Mouse (Mus musculus) heart, embryonic 11.5 days (tissue): ENCODE data around the gene Gm9733. TPM values are rescaled to one million over a fixed set of nuclear protein-coding genes. Genes with fewer than 3 reads are reported as not detected.
"Not testable (repeated sequence)": the region's sequence is repeated elsewhere in the genome, so short reads cannot be mapped to it uniquely, and the experiment has no call there.

Source experiments
- ATAC-seq: fragments of 200-750 bp; cut with Nextera tagmentation; replicated peaks from 2 replicates; pipeline ENCODE4 v1.8.0; 2017; ENCODE audit warnings: moderate library complexity; ENCODE audit not compliant: insufficient number of reproducible peaks, low FRiP score, low TSS enrichment
- H3K27ac ChIP-seq: fragments of 300-500 bp; sonication (generic); 2 replicates; pipeline ENCODE4 v1.5.1; 2014; ENCODE audit warnings: mild to moderate bottlenecking, low read depth, low read length
- H3K27me3 ChIP-seq: fragments of 300-500 bp; sonication (generic); 2 replicates; pipeline ENCODE4 v1.6.1; 2014; ENCODE audit warnings: mild to moderate bottlenecking, low read length, mixed read lengths; ENCODE audit not compliant: control insufficient read depth, insufficient read depth
- H3K36me3 ChIP-seq: fragments of 300-500 bp; sonication (generic); 2 replicates; pipeline ENCODE4 v1.6.1; 2014; ENCODE audit warnings: mild to moderate bottlenecking, low read length, moderate library complexity, mixed read lengths; ENCODE audit not compliant: control insufficient read depth, insufficient read depth
- H3K4me1 ChIP-seq: fragments of 300-500 bp; sonication (generic); 2 replicates; pipeline ENCODE4 v1.6.1; 2014; ENCODE audit warnings: low read length; ENCODE audit not compliant: control insufficient read depth, insufficient read depth
- H3K4me2 ChIP-seq: fragments of 300-500 bp; sonication (generic); 2 replicates; pipeline ENCODE4 v1.6.1; 2014; ENCODE audit warnings: mild to moderate bottlenecking, moderate library complexity
- H3K4me3 ChIP-seq: fragments of 300-500 bp; sonication (generic); 2 replicates; pipeline ENCODE4 v1.5.1; 2014; ENCODE audit warnings: low read depth, low read length
- H3K9ac ChIP-seq: fragments of 300-500 bp; sonication (generic); 2 replicates; pipeline ENCODE4 v1.6.1; 2014; ENCODE audit warnings: mild to moderate bottlenecking, low read depth, low read length, moderate library complexity
- H3K9me3 ChIP-seq: fragments of 300-500 bp; sonication (generic); replicated peaks from 2 replicates; pipeline ENCODE4 v1.6.1; 2016; ENCODE audit warnings: low read length; ENCODE audit not compliant: control insufficient read depth
- WGBS: fragments of 180-500 bp; shearing (Covaris S2); extraction: QIAGEN DNeasy Blood & Tissue Kit; methylation state at CpG from one replicate; pipeline ENCODE4 v1.1.7; 2014; ENCODE audit not compliant: insufficient replicate concordance; 5-methylcytosine and 5-hydroxymethylcytosine counted together
- polyA plus RNA-seq: library from polyadenylated mRNA; unstranded; fragments of >200 nt; fragmentation: Nextera tagmentation; extraction: Ambion mirVana; gene quantifications from 2 replicates; pipeline ENCODE4 v1.2.1, GENCODE M21; 2014

Gm9733 gene
- not detected in 2 replicates for polyA plus RNA-seq

DNA sequence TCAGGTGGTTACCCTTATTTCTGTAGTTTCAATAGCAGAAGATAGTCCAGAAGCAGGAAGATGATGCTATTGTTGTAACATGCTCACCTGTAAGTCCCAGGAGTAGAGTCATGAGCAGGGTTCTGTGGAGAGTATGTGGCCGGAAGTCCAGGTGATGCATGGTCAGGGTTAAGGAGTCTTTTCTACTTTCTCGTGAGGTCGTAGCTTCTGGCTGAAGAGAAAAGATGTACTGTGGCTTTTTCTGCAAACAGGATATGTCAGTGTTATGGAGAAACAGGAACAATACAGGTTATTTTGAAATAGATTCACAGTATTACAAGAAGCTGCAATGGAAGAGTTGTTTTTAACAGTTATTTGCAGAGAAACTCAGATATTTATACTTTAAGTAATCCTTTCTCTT, at the start of gene Gm9733:
TSS of gene Gm9733 (minus strand) at position 240 of the 400 bp plus-strand sequence.
- H3K4me2 ChIP-seq = no peak within 1 kb of the TSS
- peaks cover 3% of the 10 kb centered on the region; the same call in 1 of the 2 replicates for H3K9me3 ChIP-seq
- H3K27me3 ChIP-seq = no peaks in the 10 kb centered on the region
- H3K4me3 ChIP-seq = no peak within 1 kb of the TSS
- no peak within 1 kb of the TSS for H3K9ac ChIP-seq
- ATAC-seq = no peak
- no peaks in the 10 kb centered on the region for H3K4me1 ChIP-seq
- H3K36me3 ChIP-seq = no peaks in the 10 kb centered on the region
- WGBS = 80% methylated on average over 3 of the region's 3 CpGs
- no peak within 1 kb of the TSS for H3K27ac ChIP-seq

DNA sequence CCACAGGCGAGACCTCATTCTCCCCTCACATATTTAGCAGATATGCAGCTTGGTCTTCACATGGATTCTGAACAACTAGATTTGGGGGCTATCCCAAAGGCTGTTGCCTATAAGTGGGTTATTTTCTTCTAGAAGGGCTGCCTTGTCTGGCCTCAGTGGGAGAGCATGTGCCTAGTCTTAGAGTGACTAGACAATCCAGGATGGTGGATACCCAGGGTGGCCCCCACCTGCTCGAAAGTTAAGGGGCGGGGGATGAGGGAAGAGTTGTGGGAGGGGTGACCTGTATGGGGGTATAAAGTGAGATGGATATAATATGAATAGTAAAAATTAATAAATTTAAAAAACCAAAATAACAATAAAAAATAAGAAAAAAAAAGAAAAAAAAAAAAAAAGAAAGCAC, 23.6 kb upstream of the Gm9733 start:
- not testable (repeated sequence) for H3K4me1 ChIP-seq, H3K27ac ChIP-seq, H3K4me3 ChIP-seq, H3K27me3 ChIP-seq, H3K4me2 ChIP-seq, H3K9ac ChIP-seq, ATAC-seq, H3K36me3 ChIP-seq, H3K9me3 ChIP-seq
- WGBS = 69% methylated on average over 3 of the region's 3 CpGs

DNA sequence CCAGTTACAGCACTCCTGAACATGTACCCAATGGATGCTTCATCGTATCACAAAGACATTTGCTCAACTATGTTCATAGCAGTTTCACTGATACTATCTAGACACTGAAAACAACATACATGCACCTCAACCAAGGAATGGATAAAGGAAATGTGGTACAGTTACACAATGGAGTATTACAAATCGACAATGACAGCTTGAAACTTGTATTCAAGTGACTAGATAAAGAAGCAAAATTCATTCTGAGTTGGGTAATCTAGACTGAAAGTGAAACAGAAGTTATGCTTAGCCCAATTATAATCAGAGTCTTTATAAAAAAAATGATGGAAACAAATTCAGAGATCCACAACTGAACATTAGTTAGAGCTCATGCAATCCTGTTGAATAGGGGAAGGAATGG, 18.2 kb upstream of the Gm9733 start:
- not testable (repeated sequence) for H3K4me1 ChIP-seq, H3K27ac ChIP-seq, H3K27me3 ChIP-seq, H3K9me3 ChIP-seq, H3K36me3 ChIP-seq, H3K9ac ChIP-seq, H3K4me3 ChIP-seq, H3K4me2 ChIP-seq, ATAC-seq
- 87% methylated on average over 1 of the region's 2 CpGs for WGBS

DNA sequence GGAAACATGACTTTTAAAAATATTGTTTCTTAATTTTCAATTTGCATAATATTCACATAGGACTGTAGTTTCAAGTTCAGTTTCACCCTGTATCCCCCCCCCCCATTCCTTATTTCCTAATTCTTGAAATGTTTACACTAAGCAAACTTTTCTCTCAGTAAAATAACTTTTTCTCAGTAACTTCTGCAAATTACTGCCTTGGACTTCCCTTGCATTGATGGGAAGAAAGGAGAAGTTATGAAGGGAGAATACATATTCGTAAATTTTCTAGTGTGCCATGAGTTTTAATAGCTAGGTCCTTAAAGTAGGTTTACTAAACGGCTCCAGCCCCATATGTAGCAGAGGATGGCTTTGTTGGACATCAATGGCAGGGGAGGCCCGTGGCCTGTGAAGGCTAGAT, 13.5 kb upstream of the Gm9733 start:
- H3K9ac ChIP-seq, ATAC-seq, H3K27me3 ChIP-seq, H3K36me3 ChIP-seq, H3K4me1 ChIP-seq, H3K4me2 ChIP-seq, H3K9me3 ChIP-seq, H3K4me3 ChIP-seq, H3K27ac ChIP-seq: not testable (repeated sequence)
- WGBS = 66% methylated on average over 3 of the region's 3 CpGs

DNA sequence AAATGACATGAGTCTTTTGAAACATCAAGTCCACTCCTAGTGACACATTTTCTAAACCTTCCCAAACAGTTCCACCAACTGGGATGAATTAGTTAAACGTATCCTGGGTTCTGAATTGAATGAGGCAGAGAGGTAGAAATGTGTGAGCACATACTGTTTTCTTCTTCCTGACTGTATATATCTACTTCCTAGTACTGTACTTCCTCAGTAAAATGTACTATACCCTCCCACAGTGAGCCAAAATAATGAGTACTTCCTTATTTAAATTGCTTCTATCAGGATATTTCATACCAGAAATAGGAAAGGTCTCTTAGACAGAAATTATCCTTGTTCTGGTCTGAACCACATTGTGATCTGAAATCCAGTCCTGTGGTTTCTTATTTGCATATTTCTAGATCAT, 8.2 kb upstream of the Gm9733 start:
- H3K4me3 ChIP-seq = no peak overlapping the region
- no peaks in the 10 kb centered on the region for H3K9me3 ChIP-seq
- H3K4me2 ChIP-seq = no peak overlapping the region
- no peak overlapping the region for H3K27ac ChIP-seq
- H3K9ac ChIP-seq = no peak overlapping the region
- H3K27me3 ChIP-seq = no peaks in the 10 kb centered on the region
- no peak for ATAC-seq
- no peaks in the 10 kb centered on the region for H3K4me1 ChIP-seq
- 59% methylated on average over 1 of the region's 1 CpGs for WGBS
- H3K36me3 ChIP-seq = no peaks in the 10 kb centered on the region

GRCm38 (mm10) chr3:15334182-15334581, 2.1 kb upstream of the Gm9733 start:
- no peak for ATAC-seq
- no peak overlapping the region for H3K4me3 ChIP-seq
- no peaks in the 10 kb centered on the region for H3K27me3 ChIP-seq
- no peak overlapping the region for H3K27ac ChIP-seq
- 57% methylated on average over 2 of the region's 2 CpGs for WGBS
- H3K4me1 ChIP-seq = no peaks in the 10 kb centered on the region
- no peak overlapping the region for H3K4me2 ChIP-seq
- peaks cover 3% of the 10 kb centered on the region; the same call in 1 of the 2 replicates for H3K9me3 ChIP-seq
- no peak overlapping the region for H3K9ac ChIP-seq
- no peaks in the 10 kb centered on the region for H3K36me3 ChIP-seq

GRCm38 (mm10) chr3:15331545-15331944, 557 bp downstream of the Gm9733 start:
- no peak overlapping the region for H3K9ac ChIP-seq
- ATAC-seq = no peak

GRCm38 (mm10) chr3:15329549-15329948, 2.6 kb downstream of the Gm9733 start:
- H3K4me1 ChIP-seq = no peaks in the 10 kb centered on the region

More at GRCm38 (mm10) chr3:15331545-15331944, 557 bp downstream of the Gm9733 start:
- Histone ChIP-seq H3K27me3 (no peaks in the 10 kb centered on the region), H3K9me3 (peaks cover 3% of the 10 kb centered on the region; the same call in 1 of the 2 replicates), H3K4me1 (no peaks in the 10 kb centered on the region), H3K27ac (no peak overlapping the region), H3K4me3 (no peak overlapping the region), H3K36me3 (no peaks in the 10 kb centered on the region), H3K4me2 (no peak overlapping the region)
- 63% methylated on average over 3 of the region's 3 CpGs for WGBS

DNA sequence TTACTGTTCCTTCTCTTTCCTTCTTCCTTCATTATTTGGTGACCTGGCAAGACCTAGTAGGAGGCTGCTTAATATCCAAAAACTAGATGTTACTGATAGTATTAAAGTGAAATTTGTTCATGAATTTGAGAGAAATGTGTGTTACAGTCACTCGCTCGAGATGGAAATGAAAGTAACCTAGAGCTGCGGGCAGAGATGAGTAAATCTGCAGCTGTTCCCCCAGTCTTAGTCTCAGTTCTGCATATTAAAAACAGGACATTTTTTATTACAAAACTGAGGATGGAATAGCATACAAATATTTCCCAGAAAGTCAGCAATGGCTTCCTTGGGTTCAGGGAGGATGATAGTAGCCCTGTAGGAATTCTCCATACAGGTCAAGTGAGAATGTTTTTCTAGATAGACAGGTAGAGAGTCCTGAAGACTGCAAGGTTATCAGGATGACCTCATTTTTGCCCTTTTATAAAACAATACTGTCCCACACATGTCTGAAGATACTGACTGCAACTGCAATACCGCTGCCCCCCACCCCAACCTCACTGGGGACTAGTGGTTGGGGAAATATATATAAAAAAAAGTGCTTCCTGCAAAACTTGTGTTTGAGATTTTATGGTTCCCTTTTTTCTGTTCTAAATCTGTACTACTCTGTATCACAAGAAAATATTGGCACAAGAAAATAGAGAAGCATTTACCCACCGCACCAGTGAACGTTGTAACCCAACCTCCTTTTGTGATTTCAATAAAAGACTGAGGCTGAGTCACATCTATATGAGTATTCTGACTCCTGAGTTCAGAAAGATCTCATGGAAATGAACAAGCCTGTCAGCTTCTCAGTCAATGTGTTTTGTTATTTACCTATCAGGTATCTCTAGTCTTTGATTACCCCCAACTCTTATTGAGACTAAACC, 47.4 kb downstream of the Gm9733 start:
- Histone ChIP-seq H3K4me3 (no peak overlapping the region), H3K9ac (no peak overlapping the region), H3K4me1 (no peaks in the 10 kb centered on the region), H3K27me3 (no peaks in the 10 kb centered on the region), H3K9me3 (no peaks in the 10 kb centered on the region; the same call in 1 of the 2 replicates), H3K27ac (no peak overlapping the region), H3K36me3 (no peaks in the 10 kb centered on the region), H3K4me2 (no peak overlapping the region)
- ATAC-seq = no peak
- 82% methylated on average over 6 of the region's 6 CpGs for WGBS

More at GRCm38 (mm10) chr3:15329549-15329948, 2.6 kb downstream of the Gm9733 start:
- H3K9me3 ChIP-seq = peaks cover 3% of the 10 kb centered on the region; the same call in 1 of the 2 replicates
- H3K4me3 ChIP-seq = no peak overlapping the region
- H3K36me3 ChIP-seq = no peaks in the 10 kb centered on the region
- no peaks in the 10 kb centered on the region for H3K27me3 ChIP-seq
- no peak overlapping the region for H3K27ac ChIP-seq
- no peak for ATAC-seq
- H3K4me2 ChIP-seq = no peak overlapping the region
- H3K9ac ChIP-seq = no peak overlapping the region
